Mouse (Mus musculus): Measurements from ENCODE around the gene Rnf182.

DNA sequence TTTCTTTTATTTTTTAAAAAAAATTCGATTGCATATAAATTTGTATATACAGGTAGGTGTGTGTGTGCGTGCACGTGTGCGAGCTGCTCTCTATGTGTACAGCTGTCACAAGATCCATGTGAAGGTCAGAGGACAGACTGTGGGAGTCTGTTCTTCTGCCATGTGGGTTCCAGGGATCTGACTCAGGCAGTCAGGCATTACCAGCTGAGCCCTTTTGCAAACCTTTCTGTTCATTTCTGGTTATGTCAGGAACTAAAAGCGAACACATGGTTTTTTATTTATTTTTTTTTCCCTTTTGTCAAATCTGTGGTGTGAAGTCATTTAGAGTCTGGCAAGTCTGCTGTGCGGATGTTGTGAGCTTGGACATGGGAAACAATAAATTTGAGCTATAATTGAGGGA is 6.7 kb upstream of the Rnf182 start:
- no peak for TF ChIP-seq CTCF (IDR thresholded peaks at IDR 0.05; ENCODE audit: low read depth, low read length)
- TF ChIP-seq POLR2A (IDR thresholded peaks at IDR 0.05; ENCODE audit: insufficient read depth, low read length) = no peak
